Mouse (Mus musculus) adrenal gland, adult (tissue): ENCODE data around the gene Nob1.

Source experiments
- DNase-seq, 2 experiments: peaks; one replicate each; pipeline ENCODE4 v3.0.0; 2022 to 2023; ENCODE audit warnings: low spot score in 1 of 2; ENCODE audit not compliant: inconsistent age in 2 of 2

Nob1 gene

GRCm38 (mm10) chr8:107424597-107425229 lies at the start of gene Nob1:
TSS of gene Nob1 (minus strand) at chr8:107425051.
- peak; percentile 97 to 99 for DNase-seq

GRCm38 (mm10) chr8:107473369-107473768 lies 48.5 kb upstream of the Nob1 start:
- DNase-seq = no peak

- no peak for DNase-seq
Observed at GRCm38 (mm10) chr8:107472403-107473100, 47.7 kb upstream of the Nob1 start.

DNA sequence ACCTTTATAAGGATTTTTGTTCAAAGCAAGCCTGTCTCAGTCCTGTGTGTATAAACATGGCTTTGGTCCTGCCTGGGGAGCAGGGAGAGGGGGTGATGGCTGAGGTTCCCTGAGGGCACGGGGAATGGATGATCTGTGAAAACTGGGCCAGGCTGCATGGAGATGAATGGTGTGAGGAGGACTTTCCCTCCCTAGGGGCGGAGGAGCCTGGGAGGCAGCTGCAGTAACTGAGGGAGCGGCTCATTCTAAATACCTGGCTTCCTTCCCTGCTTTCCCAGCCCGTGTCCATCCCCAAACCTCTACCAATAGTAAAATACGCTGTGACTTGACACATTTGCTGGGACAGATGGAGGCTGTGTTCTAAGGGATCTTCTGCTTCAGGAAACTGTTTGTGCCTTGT lies 45.5 kb upstream of the Nob1 start:
- no peak for DNase-seq

DNA sequence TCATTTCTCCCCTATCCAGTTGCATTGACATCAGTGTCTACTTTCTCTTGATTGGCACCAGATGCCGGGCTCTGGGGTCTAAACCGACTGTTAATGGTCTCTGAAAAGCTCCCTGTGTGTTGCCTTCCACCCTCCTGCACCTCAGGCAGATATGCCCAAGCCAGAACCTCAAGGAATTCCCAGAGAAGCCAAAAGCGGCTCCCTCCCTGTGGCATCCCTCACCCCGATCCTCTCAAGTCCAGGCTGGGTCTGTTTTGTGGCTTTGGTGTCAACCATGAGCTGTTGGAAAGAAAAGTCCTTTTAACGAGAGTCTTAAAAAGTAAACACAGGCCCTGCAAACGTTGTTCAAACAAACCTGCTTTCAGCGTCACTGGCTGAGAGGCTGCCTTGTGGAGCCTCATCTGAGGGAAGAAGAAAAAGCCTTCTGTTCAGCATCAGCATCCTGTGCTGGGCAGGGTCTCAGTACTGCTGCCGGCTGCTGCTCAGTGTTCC lies 44.0 kb upstream of the Nob1 start:
- no peak for DNase-seq

- no peak for DNase-seq
Observed at GRCm38 (mm10) chr8:107466642-107467041, 41.8 kb upstream of the Nob1 start.

- no peak for DNase-seq
Observed at GRCm38 (mm10) chr8:107465332-107465990, 40.6 kb upstream of the Nob1 start.

DNA sequence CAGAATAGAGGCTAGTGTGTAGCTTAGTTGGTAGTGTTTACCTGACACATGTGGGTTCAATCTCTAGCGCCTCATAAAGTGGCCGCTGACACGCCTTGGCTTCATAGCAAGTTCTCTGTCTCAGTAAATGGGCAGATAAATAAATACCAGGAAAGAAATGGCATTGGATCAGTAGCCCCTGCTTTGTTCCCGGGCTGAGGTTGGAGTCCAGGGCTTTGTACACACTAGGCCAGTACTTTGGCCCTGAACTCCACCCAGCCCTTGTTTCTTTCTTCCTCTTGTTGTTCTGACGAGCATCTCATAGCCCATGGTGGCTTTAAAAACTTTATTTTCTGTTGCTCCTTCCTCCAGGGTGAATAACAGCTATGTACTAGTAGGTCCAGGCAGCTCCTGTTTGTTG lies 37.6 kb upstream of the Nob1 start:
- DNase-seq = no peak

- no peak for DNase-seq
Observed at GRCm38 (mm10) chr8:107458281-107458680, 33.4 kb upstream of the Nob1 start.

DNA sequence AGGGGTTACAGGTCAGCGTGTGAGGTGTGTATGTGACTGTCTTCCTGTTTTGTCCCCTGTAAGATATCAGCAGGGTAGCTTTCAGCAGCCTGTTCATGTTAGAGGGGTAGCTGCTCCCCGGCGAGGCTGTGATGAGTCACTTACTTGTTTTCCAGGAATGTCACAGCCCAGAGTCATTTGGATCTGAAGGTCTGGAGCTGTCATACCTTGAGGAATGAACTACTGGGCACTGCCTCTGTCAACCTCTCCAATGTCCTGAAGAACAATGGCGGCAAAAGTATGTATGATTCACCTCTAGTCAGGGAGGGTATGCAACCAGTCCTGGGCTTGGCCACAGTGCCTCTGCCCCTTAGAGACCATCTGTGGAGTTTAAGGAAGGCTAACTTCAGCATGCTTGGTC lies 32.9 kb upstream of the Nob1 start:
- peak; percentile 35 to 79 for DNase-seq

- peak; percentile 38 to 80 for DNase-seq
Observed at GRCm38 (mm10) chr8:107455268-107455667, 30.4 kb upstream of the Nob1 start.

DNA sequence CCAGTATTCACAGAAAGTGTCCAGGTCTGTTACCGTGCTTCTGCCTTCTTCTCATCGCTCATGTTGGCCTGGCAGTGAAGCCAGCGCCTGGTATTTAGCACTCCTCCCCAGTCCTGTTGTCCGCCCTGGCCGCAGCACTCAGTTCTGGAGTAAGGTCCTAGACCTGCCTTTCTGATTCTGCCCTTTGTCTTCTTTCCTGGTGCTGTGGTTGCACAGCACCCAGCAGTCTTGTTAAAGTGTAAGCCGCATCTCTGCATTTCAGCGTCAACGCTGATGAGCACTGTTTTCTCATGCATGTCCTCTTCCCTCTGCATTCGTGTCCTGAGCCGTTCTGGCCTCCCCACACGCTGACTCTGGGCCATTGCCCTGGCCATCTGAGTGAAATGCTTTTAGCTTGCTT lies 28.5 kb upstream of the Nob1 start:
- DNase-seq = no peak

DNA sequence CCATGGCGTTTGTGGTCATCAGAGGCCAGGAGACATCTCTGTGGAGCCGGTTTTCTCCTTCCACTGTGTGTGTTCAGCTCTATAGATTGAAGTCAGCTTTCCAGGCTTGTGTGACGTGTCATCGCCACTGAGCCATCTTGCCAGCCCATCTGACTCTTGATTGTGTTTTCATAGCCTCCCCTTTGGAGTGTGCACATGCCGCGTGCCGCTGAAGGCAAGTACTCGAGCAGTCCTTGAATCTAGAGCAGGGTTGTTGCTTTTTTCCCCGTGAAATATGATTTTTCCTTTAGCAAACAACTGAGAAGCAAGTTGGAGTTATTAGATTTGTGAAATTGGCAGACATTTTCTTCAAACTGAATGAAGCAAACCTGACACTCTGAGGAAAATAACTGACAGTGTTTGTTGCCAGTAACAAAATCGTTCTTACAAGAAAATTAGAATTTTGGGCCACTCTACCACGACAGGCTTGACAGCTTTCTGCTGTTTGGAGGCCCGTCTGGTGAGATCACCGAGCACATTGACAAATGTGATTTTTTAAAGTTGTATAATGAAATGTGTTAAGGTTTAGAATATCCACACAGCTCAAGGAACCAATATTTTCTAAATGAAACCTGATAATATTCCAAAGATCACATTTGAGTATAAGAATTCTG lies 26.7 kb upstream of the Nob1 start:
- DNase-seq = no peak

- DNase-seq = no peak
Observed at GRCm38 (mm10) chr8:107449655-107450054, 24.8 kb upstream of the Nob1 start.

- no peak for DNase-seq
Observed at GRCm38 (mm10) chr8:107449130-107449529, 24.3 kb upstream of the Nob1 start.

- no peak for DNase-seq
Observed at GRCm38 (mm10) chr8:107448382-107448889, 23.6 kb upstream of the Nob1 start.

- no peak for DNase-seq
Observed at GRCm38 (mm10) chr8:107447713-107448112, 22.9 kb upstream of the Nob1 start.

GRCm38 (mm10) chr8:107444626-107445025 lies 19.8 kb upstream of the Nob1 start:
- no peak for DNase-seq

- no peak for DNase-seq
Observed at GRCm38 (mm10) chr8:107439880-107440625, 15.2 kb upstream of the Nob1 start.

GRCm38 (mm10) chr8:107437711-107438110 lies 12.9 kb upstream of the Nob1 start:
- no peak for DNase-seq
